Mouse (Mus musculus) layer of hippocampus, adult 9-11 months (tissue): ENCODE measurements around the gene Ccni.

ENCODE experiments used
- DNase-seq: peaks from one replicate; pipeline ENCODE4 v3.0.0; 2022

Ccni gene

DNA sequence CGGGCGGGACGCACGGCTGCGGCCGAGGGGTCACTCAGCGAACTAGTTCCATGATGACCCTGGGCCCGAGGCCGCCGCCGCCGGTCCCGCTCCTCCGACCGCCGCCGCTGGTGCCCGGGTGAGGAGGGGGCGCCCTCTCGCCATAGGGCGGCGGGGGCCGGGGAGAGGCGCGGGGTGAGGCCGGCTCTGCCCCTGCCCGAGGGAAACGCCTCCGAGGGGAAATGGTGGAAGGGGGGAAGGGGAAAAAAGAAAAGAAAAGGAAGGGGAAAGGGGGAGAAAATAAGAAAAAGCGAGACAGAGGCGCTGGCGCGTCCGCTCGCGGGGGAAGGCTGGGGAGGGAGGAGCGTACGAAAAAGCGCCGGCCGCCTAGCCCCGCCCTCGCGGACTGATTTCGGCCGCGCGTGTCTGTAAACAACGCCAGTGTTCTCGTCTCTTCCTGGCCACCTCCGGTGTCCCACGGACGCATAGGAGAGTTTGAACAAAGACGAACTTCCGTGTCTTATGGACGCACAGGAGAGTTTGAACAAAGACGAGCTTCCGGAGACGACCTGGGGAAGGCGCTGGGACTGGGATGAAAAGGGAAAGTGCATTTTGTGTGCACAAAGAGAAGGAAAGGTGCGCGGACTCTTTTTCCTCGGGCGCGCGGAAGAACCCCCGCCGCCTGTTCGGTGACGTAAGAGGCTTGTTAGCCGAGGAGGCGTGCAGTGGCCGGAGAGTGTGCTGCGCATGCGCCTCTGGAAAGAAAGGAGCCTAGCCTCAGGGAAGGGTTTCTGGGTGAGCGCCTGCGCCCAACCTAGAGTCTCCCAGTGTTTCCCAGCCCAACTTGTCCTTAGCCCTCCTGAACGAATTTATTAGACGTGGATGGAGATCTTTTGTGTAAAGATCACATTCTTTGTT, at the start of gene Ccni, which contains the start of gene 2010109A12Rik:
Ccni (minus strand) TSS at position 387 of the 897 bp plus-strand sequence.
2010109A12Rik (plus strand) TSS at position 410 of the 897 bp plus-strand sequence.
- DNase-seq = peak; percentile 95

DNA sequence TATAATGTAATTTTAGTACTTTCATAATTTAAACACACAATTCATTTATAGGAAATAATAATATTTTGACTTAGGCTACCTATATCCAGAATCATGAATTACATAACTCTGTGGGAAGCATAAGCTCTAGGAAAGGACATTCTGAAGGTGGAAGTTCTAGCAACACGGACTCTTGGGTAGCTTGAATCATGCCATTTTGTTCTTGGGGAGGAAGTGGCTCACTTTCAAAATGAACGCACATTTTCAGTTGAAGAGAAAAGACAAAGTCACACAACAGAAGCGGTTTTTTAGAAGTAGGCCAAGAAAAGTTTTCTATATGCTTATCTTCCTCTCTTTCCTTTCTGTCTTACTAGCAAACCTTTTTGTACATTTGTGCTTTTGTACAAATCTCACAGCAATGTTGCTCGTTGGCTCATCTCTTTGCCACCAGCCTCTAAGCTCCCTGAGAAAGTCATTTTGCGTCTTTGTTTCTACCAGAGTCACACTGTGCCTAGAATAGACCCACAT, 49.5 kb upstream of the Ccni start:
- no peak for DNase-seq

DNA sequence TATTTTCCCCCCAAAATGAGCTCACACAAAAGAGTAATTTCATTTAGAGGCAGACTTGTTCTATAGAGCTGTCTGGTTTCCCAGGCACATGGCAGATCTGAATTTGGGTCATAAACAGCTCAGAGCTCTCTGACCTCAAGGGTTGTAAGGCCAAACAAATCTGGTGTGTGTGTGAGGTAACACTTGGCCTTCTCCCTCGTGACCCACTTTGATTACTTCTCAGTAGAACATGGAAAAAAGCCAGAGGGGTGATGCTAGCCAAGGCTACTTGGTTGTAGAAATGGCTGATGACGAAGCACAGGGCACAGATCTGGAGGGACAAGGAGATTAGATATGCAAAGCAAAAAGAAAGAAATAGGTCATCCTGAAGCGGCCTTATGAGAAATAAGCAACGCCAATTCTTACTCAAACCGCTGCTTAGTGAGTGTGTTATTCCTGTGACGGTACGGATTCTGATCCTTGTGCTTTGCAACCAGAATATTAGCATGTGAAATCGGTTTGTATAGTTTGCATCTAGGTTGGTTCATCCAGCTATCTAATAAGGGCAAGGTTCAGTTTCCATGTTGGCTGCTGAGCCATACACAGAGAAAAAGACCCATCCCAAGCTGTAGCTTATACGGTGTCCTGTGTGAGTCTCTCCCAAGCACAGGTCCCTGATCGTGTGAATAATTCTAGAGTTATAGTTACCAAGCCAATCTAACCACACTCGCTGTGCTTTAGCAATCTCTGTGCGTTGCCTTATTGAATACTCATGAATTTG, 44.9 kb upstream of the Ccni start:
- DNase-seq = no peak

DNA sequence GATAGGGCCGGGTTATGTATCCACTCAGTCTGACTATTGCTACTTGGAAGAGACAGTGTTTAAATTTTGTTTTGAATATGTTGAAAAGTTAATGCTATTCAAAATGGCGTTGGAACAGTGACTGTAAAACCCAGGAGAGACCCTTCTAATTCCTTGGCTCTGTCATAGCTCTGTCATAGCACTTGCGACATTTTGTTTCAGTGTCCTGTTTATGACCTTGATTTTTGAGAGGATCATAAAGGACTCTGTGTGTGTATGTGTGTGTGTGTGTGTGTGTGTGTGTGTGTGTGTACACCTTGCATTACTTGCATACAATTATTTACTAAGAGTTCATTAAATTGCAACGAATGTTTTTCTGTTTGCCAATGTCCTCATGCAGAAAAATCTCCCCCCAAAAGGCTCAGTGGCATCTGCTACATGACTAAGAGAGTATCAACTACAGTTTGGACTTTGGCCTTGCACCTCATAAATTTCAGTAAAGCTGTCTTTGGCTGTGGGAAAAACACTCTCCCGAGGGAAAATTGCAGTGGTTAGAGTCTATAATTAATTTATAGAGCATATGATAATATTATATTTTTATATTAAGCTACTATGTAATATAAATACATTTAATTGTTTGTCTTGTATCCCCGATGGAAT, 43.8 kb upstream of the Ccni start:
- DNase-seq = no peak

DNA sequence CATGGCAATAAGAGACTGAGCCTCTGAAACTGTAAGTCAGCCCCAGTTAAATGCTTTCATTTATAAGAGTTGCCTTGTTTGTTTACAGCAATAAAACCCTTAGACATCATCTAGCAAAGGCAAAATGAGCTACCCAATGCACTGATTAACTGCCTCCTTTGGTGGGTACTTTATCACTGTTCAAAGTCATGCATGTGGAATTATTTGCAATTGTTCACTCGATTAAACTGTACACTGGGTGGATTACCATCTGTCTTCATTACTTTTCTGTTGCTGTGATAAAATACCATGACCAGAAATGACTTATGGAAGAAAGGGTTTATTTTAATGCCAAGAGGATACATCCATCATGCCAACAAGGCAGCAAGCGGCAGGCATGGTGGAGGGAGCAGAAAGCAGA, 39.0 kb upstream of the Ccni start:
- DNase-seq = no peak

DNA sequence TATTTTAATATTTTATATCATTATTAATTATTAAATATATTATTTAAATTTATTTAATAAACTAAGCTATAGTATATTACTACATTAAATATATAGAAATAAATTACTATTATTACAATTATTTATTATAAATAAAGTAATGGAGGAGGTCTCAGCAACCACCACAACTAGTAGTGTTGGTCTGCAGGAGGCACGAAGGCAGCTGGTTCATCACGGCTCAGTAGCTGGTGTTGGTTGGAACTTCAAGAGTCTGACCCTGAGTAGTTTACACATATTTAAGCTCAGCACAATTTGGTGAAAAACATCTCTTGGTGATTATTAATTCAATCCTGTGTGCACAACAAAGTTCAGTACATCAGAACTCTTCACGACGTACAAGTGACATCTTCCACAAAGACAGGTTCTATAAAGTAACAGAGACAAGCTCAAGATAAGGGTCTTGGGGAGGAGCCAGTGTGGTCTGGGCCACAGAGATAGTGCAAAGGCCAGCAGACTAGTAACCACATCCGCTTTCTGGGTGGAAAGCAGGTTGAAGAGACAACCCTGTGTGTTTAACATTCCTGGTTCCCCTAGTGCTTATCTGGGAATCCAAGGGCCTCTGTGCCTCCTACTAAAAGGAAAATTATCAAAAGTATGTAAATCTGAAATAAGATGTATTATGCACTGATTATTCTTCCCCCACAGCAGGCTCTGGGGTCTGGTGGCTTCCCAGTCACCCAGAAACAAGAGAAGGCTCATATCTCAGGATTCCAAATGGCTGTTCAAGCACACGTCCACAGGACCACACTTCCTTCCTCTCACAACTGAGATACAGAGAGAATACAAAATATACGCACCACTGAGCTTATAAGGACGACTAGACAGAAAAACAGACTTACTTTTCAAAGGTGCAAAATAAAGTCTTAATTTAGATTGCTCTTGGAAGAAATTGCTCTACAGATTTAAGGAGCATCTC, 33.6 kb upstream of the Ccni start:
- DNase-seq = no peak

DNA sequence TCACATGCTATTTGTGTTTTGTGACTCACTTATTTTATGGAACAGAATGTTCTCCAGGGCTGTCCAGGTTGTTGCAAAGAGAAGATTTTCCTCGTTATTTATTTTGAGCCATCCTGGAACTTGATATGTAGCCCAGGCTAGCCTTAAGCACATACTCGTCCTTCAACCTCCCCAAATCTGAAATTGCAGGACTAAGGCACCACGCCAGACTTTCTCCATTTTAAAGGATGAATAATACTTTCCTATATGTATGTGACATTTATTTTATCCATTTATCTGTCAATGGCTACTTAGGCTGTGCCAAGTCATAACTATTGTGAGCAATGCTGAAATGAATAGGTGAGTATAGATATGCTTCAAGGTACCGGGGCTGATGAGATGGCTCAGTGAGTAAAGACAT, 30.2 kb upstream of the Ccni start:
- no peak for DNase-seq

DNA sequence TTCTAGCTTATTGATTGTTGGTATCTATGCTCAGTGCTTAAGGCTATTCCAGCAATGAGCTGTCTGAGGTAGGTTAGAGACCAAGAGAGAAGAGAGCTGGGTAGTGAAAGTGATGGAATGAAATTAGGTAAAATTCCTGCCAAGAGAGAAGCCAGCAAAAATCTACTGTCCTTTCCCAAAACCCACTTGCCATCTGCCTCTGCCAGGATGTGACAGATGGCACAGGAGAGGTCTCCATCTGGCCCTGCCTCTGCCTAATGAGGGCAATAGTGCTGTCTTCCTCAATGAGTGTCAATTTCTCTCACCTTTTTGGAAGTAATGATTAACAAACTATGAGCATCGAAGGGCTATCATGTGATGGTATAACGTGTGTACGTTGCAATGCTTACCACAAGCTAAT, 29.6 kb upstream of the Ccni start:
- DNase-seq = peak; percentile 71

DNA sequence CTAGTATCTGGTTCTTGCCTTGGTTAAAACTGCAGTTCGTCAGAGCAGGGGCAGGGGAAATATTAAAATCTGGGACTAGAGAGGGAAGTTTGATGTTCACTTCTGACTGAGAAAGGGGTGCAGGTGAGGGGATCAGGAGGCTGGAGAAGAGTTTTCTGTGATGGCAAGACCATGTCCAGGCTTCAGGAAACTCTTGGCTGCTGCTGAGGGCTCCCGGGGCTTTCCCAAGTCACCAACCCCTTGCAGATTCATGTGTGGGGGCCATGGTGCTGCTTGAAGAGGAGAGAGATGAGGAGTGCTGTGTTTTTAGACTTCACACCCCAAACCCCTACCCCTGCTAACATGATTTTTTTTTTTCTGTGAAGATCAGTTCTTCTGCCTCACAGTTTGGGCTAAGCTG, 28.3 kb upstream of the Ccni start:
- no peak for DNase-seq

DNA sequence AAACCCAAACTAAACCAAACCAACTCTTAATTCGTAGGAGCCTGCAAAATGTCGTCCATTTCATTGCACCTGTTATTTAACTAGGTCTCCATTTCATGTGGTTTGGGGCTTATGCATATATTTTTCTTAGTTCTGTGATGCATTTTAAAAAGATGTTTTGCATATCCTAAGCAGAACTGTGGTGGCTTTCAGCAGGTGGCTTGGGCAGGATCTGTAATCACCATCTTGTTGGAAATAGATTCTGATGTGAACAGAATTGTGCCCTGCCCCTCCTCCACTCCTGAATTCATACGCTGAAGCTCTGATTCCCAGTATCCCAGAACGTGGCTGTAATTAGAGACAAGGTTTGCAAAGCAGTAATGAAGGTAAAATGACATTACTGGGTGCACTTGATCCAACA, 27.8 kb upstream of the Ccni start:
- DNase-seq = peak; percentile 25

DNA sequence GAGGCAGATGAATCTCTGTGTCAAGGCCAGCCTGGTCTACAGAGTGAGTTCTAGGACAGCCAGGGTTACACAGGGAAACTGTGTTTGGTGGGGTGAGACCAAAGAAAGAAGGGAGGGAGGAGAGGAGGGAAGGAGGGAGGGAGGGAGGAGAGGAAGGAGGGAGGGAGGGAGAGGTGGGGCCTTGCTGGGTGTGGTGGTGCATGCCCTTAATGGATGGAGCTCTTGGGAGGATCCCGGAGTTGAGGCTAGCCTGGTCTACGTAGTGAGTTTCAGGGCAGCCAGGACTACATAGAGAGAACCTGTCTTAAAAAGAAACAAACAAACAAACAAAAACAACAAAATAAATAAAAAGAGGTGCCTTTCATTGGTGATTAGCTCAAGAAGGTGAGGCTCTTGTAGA, 26.5 kb upstream of the Ccni start:
- DNase-seq = no peak

DNA sequence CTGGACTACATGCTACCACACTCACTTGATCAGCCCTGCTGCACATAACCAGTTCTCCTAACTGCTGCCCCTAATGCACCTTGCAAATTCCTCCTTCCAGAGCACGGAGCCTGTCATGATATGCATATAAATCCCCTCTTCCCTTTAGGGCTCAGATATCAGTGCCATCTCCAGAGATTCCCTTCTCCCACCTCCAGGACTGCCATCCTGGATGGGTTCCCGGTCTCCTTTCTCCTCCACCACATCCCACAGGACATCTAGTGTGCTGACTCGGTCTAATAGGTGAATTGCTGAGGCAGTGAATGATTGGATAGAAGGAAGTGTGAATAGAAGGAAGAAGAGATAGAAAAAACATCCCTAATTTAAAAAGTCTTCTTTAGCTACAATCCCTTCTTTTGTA, 25.4 kb upstream of the Ccni start:
- no peak for DNase-seq

DNA sequence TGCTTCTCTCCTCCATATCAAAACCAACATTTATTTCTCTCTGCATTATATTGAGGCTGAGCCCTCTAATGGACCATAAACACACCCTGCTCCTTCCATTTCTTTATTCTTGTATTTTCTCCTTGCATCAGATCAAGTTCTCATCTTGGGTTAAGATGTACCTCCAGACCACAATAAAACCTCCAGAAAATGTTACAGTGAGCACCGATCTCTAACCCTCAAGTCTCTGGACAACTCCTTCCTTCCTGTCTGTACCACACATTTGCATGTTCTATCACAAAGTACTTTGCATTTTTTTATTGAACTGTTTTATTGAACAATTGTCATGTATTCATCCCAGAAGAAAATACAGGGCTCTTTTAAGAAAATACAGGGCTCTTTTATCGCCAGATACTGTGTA, 23.2 kb upstream of the Ccni start:
- no peak for DNase-seq

DNA sequence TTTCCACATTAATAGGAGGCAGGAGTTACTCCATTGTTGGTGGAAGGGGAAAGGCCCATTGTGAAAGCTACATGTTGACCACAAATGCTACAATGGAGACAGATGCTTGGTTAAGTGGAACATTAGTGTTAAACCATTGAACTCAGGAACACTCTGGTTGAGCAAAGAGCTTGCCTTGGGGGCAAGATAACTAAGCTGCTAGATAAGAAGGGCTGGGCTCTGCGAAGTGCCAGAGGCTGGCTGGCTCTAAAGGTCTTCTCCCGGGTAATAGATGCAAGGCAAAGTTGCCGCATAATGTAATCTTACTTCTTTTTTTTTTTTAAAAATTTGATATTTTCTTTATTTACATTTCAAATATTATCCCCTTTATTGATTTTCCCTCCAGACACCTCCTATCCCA, 20.9 kb upstream of the Ccni start:
- DNase-seq = no peak

DNA sequence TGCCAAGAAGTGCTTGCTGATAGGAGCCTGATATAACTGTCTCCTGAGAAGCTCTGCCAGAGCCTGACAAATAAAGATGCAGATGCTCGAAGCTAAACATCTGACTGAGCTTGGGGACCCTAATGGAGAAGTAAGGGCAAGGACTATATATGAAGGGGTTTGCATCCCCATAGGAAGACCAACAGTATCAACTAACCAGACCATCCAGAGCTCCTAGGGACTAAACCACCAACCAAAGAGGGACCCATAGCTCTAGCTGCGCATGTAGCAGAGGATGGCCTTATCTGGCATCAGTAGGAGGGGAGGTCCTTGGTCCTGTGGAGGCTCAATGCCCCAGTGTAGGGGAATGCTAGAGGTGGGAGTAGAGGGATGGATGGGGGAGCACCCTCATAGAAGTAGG, 18.3 kb upstream of the Ccni start:
- no peak for DNase-seq

DNA sequence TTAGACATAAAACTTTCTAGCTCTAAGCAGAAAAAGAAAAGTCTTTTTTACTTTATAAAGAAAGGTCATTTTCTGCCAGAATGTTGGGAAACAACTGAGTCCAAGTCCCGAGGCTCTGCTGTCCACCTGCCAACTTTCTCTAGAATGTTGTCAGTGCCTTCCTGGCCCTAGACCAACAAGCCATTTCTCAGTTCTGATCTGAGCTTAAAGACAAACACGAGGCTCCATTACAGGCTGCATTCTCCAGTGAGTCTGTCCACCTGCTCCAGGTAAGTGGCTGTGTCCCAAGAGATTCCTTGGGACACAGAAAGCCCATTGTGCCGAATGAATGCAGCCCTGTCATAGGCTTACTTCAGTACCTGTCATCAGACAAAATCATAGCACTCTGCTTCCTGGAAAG, 15.4 kb upstream of the Ccni start:
- no peak for DNase-seq

DNA sequence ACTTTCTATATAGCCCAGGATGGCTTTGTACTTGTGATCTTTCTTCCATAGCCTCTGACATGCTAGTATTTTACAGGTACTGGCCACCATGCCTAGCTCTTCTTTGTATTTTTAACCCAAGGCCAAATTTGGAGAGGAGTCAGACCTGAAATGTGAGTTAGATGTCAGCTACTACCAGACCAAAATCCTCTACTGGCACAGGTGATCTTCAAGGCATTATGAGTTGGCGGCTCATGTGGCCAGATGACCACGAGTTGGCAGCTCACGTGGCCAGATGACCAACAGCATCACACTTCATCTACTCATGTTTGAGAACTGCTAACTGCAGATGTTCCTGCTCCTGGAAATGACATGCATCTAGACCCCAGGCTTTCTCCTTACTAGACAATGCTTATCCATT, 12.1 kb upstream of the Ccni start:
- DNase-seq = no peak

DNA sequence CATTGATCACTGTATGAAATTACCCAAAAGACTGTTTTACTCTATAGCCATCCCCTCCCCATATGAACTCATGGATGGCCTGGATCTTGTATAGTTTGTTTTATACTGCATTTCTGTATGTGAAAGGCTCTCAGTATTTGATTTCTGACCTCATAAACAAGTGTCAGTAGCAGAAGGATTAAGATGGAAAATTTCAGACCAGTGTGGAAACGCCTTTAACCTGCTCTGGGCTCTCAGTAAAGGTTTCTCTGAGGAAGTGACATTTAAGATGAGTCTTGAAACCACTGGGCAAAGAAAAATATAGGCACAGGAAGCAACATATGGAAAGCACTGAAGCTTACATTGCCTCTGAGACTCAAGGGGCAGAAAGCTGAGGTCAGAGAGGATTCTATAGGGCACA, 1.3 kb upstream of the Ccni start:
- DNase-seq = no peak

DNA sequence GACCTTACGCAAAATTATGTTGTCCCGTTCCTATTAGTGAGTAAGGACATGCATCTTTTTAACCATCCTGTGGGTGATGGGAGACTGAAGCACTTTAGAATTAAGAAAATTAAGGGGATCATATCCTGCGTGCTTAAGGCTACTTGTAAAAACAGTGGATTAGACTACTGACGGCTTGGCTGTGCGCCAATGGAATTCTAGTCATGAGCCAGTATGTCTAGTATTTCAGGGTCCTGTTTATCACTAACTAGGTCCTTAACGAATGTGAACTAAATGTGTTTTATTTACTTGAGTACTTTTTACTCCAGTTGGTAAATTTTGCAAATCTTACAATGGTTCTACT, 682 bp upstream of the Ccni start:
- peak; percentile 57 for DNase-seq

DNA sequence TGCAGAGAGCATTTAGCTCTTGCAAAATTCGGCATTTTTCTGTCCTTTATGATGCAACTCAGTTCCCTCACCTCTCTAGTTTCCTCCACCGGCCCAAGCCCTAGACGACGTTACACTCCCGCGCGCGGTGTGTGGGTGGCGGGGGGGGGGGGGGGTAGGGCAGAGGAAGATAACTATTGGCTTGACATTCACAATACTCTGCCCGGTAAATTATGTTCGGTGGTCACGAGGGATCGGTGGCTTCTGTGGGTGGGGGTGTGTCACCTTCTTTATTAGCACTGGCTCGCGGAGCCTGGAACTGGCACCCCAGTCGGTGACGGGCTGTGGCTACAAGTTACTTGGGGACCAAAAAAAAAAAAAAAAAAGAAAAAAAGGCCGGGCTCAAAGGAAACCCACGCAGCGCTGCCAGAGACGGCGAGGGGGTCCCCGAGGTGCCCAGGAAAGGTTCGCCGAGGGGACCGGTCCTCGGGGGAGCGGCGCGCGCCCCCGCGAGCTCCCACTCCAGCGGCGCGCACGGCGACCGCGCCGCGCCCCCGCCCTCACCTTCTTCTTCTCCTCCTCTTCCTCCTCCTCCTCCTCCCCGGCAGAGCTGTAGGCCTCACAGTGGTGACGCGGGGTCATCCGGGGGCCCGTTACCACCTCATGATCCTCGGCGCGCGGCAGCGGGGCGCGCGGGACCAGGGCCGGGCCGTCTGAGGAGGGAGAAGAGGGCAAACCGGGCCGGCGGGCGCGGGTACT, 755 bp downstream of the Ccni start:
- DNase-seq = peak; percentile 43

DNA sequence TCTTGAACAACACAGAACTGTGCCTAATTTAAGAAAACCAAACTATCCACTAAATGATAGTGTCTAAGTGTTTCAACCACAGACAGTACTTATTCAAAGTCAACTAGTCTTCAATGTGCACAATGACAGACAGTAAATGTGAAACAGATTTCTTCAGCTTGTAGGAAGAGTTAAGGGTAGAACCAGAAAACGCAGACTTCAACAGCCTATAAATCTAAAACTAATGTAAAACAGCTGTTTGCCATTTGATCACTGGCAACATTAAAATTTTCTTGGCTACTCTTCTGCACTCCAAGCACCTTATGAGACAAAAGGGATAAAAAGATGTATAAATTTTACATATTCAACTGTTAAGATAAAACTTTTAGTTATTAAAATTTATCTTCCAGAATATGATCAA, 5.1 kb downstream of the Ccni start:
- no peak for DNase-seq

DNA sequence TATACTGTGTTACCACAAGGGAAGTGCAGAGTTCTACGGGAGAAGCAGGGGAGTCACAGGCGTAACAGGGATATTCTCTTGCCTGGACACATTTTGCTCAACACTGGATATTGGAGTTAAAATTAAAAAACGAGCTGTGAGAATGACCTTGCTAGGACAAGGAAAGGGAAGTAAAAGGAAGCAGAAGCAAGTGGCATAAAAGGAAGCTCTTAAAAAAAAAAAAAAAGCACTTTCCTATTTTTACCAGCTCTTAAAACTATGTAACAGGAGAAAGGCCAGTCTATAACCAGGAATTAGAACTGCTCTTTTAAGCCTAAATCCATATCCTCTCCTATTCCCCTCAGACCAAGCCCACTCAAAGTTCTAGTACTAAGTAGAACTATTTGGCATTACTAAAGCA, 8.1 kb downstream of the Ccni start:
- no peak for DNase-seq
